Mouse (Mus musculus) MN1 (cell line): ENCODE measurements at regions not wholly inside any gene's neighbourhood (a gene's known extent, or its start where the extent isn't known, plus 50 kb on each side); places are given as distances from the start of the nearest gene placed in this dataset.
"Not testable (repeated sequence)": the region's sequence is repeated elsewhere in the genome, so short reads cannot be mapped to it uniquely, and the experiment has no call there.

Experiments
- DNase-seq: peaks from one replicate; pipeline ENCODE4 v3.0.0-alpha.2; 2016; ENCODE audit warnings: low spot score

DNA sequence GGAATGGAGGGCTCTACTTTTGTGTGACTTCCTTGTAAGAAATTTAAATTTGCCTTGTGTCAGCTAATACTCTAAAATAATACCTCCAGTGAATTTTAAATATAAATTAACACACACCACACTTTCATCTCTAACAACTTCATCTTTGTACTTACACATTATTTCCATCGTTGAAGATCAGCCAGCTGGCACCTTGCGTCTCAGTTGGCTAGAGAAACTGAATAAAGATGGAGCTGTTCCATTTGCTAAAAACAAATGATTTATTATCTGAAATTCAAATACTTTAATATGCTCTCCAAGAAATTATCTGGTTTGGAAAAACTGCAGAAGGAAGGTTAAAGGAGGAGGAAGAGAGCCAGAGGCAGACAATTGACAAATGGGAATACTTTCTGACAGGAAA is 122.0 kb upstream of the Gm11096 start:
- no peak for DNase-seq

GRCm38 (mm10) chr17:81316655-81317054 is 124.9 kb upstream of the Gm11096 start:
- no peak for DNase-seq

GRCm38 (mm10) chr17:81305880-81306279 is 135.7 kb upstream of the Gm11096 start:
- no peak for DNase-seq

DNA sequence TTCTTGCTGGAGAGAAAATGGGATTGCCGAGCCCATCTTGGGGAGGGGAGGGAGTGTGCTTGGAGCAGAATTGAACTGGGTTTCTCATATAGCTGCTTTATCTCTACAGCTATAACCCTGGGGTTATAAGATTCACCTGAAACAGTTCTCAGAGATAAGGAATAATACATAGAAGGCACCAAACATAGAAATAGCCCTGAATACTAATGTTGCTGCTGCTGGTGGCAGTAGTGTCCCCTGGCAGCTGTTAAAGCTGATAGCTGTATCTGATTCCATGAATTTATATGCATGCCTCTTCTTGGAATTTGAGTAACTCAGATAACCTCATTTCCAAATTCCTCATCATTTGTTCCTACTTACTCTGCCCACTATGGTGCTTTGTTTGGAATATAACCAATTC is 137.0 kb upstream of the Gm11096 start:
- DNase-seq, result no peak

- DNase-seq, result no peak
Measured at GRCm38 (mm10) chr17:81302490-81302889, 139.1 kb upstream of the Gm11096 start.

GRCm38 (mm10) chr17:81291829-81292228 is 149.7 kb upstream of the Gm11096 start:
- no peak for DNase-seq

DNA sequence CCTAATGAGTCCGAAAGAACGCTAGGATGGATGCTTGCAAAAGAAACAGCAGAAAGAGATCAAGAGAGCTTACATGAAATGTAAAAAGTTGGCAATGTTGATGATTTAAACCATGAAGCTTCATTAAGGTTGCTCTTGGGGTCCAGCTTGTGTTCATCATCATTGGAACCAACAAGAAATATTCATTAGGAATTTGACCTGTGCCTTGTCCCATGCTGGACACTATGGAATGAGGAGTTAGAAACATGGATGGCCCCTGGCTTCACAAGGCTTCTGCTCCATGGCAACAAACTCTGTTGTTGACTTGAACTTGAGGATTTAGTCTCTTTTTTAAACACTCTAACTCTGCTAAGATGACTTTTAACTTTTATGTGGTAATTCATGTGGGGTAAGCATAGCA is 159.0 kb upstream of the Gm11096 start:
- no peak for DNase-seq

- peak; percentile 69 for DNase-seq
Measured at GRCm38 (mm10) chr17:81270235-81270634, 171.3 kb upstream of the Gm11096 start.

DNA sequence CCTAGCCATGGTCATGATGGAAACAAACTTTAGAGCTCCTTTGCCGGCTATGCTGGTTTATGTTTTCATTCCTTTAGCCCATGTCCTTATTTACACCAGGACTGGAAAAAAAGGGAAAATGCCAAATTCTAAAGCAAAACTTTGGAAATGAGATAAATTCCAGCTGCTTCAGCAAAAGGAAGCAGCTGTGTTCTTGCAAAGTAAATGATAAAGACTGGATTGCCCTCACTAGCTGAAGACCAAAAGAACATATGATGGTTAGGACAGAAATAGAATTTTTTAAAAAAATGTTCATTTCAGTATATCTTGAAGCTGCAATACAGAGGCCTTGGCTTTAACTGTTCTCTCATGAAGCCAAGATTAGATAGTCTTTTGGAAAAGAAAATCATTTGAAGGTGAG is 179.6 kb upstream of the Gm11096 start:
- no peak for DNase-seq

- DNase-seq, result no peak
Measured at GRCm38 (mm10) chr17:81260036-81260435, 181.5 kb upstream of the Gm11096 start.

GRCm38 (mm10) chr17:81256106-81256505 is 185.5 kb upstream of the Gm11096 start:
- no peak for DNase-seq

- DNase-seq, result peak; percentile 12
Measured at GRCm38 (mm10) chr17:81250748-81251147, 185.9 kb upstream of the Thumpd2 start.

DNA sequence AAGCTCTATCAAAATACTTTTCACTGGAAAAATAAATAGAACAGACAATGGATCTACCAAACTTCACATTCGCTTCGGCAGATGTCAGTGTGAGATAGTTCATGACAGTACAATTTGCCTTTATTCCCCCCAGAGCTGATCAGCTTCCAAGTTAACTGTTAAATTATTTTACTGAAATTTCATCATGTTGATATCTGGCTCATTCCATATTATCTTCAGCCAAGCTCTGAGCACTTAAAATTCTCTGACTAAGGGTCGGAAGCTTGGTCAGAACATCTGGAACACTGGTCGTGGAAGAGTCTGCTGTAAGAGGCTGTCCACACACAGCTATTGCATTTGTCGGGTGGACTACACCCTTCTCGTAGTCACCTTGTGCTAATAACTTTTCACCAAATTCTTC is 181.3 kb upstream of the Thumpd2 start:
- no peak for DNase-seq

GRCm38 (mm10) chr17:81231771-81232170 is 166.9 kb upstream of the Thumpd2 start:
- DNase-seq, result not testable (repeated sequence)

DNA sequence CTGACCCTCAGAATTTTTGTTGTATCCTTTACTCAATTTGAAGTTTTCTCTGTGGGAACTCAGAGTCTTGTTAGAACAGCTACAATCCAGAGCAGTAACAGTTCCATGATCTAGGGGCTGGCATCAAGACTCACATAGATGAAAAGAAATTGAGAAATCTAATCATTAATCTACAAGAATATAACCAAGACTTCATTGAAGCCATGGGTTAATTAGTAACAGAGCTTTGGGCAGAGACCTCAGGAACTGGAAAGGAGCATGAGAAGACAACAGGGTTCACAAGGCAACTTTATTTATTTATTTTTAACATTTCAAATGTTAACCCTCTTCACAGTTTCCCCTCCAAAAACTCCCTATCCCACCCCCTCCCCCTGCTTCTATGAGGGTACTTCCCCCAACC is 160.4 kb upstream of the Thumpd2 start:
- DNase-seq, result no peak

DNA sequence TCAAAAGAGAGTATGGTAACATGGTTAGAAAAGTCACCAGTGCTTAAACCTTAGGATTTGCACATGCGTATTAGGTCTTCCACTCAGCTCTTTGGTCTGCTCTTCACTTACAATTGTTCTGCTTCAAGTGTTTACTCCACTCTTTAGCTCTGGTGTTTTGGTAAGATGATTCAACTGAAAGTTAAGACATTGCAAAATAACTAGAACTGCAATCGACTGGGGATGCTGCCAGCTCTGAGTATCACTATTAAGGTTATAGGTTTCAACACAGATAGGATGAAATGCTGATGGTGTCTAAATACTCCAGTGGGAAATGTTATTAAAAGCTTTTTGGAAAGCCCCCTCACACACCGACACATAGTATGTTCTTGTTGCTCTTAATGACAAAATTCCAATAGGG is 156.6 kb upstream of the Thumpd2 start:
- no peak for DNase-seq

GRCm38 (mm10) chr17:81214844-81215243 is 150.0 kb upstream of the Thumpd2 start:
- no peak for DNase-seq

DNA sequence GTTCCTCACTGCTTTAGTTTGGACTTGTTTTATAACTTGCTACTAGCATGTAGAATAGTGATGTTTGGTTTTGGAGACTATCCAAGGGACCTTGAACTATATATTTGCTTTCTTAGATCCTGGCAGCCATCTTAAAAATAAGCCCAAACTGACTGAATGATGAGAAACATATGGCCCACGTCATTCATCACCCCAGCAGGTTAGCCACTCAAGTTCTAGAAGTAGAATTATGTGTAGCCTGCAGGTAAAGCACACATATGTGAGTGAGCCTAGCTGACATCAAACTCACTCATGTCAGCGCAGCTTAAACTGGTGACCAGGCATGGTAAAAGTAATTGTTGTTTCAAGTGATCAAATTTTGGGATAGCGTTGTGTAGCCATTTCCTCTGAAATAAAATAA is 147.2 kb upstream of the Thumpd2 start:
- no peak for DNase-seq

GRCm38 (mm10) chr17:81210389-81210788 is 145.5 kb upstream of the Thumpd2 start:
- DNase-seq, result no peak

DNA sequence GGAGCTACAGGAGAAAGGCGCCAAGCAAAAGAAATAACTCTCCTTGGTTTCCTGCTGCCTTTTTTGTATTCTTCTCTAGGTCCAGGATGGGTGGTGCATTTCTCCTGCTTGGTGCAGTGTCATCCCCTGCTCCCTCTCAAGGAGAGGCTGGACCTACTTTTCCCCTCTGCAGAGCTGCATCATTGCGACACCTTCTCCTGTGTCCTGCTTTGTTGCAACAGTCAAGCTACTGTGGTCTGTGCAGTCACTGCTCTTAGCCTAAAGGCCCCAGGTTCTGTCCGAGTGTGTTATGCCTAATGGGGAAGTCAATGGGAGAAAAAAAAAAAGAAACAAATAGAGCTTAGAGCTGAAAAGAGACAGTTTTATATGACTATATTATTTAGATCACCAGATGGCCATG is 144.4 kb upstream of the Thumpd2 start:
- no peak for DNase-seq

DNA sequence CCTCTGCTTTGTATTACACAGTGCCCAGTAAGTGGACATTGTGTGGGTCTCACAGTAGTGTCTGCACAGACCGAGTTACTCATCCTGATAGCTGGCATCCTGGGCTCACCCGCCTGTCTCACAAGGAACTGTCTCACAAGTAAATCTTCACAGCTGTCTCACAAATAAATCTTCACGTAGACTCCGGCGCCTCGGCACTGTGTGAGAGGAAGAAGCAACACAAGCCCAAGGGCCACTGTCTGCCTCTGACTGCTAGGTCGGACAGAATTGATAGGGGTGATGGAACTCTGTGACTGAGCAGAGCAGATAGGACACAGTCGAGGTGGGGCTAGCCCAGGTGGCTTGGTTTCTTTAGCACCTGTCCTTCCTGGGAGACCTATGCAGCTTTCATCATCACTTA is 136.2 kb upstream of the Thumpd2 start:
- no peak for DNase-seq

- DNase-seq, result no peak
Measured at GRCm38 (mm10) chr17:81194006-81194405, 129.1 kb upstream of the Thumpd2 start.

DNA sequence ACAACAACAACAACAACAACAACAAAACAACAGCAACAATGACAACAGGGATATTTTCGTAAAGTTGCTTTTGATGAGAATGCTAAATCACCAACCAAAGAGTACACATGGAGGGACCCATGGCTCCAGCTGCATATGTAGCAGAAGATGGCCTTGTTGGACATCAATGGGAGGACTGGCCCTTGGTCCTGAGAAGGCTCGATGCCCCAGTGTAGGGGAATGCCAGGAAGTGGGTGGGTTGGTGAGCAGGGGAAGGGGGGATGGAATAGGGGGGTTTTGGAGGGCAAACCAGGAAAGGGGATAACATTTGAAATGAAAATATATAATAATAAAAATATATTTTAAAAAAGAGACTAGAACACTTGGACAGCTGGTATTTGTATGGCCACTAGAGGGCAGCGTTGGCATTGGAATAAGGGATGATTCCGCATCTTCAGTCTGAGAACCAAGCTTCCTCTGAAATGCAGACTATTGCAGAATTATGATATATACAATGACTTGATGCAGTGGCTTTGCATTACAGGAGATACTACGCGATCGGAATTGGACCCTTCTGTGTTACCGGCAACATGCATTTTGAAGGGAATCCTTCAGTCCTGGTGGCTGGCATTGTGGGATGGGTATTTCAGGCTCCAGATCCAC is 128.5 kb upstream of the Thumpd2 start:
- DNase-seq, result peak; percentile 80

- peak; percentile 83 for DNase-seq
Measured at GRCm38 (mm10) chr17:81189996-81190395, 125.1 kb upstream of the Thumpd2 start.

- no peak for DNase-seq
Measured at GRCm38 (mm10) chr17:81185685-81186084, 120.8 kb upstream of the Thumpd2 start.
